Mouse (Mus musculus): Measurements from ENCODE around the gene Zfp385b.

DNA sequence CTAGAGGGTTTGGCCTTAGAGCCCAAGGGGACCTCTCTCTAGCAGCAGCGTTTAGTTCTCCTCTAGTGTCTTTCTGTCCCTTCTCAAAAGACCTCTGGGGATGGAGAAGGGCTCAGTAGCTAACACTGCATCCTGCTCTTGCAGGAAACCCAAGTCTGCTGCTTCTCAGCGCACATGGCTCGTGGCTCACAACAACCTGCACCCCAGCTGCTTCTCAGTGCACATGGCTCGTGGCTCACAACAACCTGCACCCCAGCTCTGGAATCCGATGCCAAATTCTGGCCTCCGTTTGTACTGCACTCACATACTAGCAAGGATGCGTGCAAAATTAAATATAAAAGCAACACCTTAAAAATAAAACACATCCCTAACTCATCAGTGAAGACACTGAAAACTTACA is 92.6 kb downstream of the Zfp385b start:
- TF ChIP-seq CTCF (IDR thresholded peaks at IDR 0.05) (no peak), POLR2A (IDR thresholded peaks at IDR 0.05; ENCODE audit: insufficient read depth, low read depth, low read length) (no peak), EP300 (IDR thresholded peaks at IDR 0.05; ENCODE audit: insufficient read depth, low read depth, low read length) (no peak)
